Mouse (Mus musculus): ENCODE results near the gene Ankib1. TPM values are rescaled to one million over a fixed set of nuclear protein-coding genes. Genes with fewer than 3 reads are reported as not detected.
A peak's percentile ranks its signal among the peaks of the same experiment; 100 is the strongest.
"Not testable (repeated sequence)": the region's sequence is repeated elsewhere in the genome, so short reads cannot be mapped to it uniquely, and the experiment has no call there.

Gene Ankib1
- polyA plus RNA-seq, 1 experiment, result 9.5 TPM

DNA sequence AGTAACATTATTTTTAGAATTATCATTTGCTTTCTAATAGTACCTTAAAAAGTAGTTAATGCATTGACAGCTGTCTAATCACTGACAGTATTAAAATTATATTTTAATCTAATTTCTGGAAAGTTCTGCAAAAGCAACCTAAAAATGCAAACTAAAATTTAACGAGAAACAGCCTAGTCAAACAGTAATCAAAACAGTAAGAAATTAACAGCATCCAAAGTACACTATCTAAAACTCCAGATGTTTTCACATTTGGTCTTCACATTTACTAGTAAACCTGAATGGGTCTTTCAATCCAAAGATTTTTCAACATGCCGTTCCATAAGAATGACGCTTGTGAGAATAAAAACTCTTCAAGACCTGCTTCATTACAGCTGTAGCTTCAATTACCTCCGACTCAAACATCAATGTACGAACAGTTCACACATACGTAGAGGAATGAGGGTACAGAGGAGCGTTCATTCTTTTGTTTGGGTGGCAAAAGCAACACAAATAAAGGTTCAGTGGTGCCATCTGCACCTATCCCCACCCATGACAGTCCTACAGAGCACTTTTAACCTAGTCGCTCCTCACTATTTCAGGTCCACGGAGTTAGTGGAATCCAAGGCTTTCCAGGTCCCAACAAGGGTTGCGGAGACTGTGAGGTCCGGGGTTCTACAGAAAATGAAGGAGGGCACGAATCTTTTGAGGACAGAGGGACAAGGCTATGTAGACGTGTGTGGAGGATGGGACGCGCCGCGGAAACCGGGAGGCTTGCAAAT is 873 bp downstream of the Ankib1 start:
- H3K27me3 ChIP-seq (ENCODE audit: control insufficient read depth, insufficient read depth, insufficient read length), result no peaks in the 10 kb centered on the region
- peaks cover 71% of the 10 kb centered on the region for H3K79me3 ChIP-seq (ENCODE audit: low read depth)
- H3K4me3 ChIP-seq (ENCODE audit: insufficient read depth, poor library complexity, severe bottlenecking), result peak overlapping the region; percentile 86
- H3ac ChIP-seq (ENCODE audit: control insufficient read depth, insufficient read length, low read depth), result peak overlapping the region; percentile 75
- H3K79me2 ChIP-seq (ENCODE audit: control insufficient read depth, insufficient read depth), result peaks cover 98% of the 10 kb centered on the region
- peaks cover 7% of the 10 kb centered on the region for H3K36me3 ChIP-seq (ENCODE audit: control insufficient read depth, insufficient read depth)
- no peak for TF ChIP-seq MYOD1 (IDR thresholded peaks at IDR 0.05; ENCODE audit: control insufficient read depth, insufficient read length, low read depth)
- TF ChIP-seq MAX (IDR thresholded peaks at IDR 0.05), result no peak
- TF ChIP-seq USF1 (IDR thresholded peaks at IDR 0.05; ENCODE audit: low read depth), result no peak
- no peak for TF ChIP-seq FOSL1 (IDR thresholded peaks at IDR 0.05; ENCODE audit: insufficient read depth, low read length, poor library complexity, severe bottlenecking)
- TF ChIP-seq CTCF (IDR thresholded peaks at IDR 0.05; ENCODE audit: control insufficient read depth, insufficient read depth, insufficient read length), result no peak
- TF ChIP-seq CEBPB (IDR thresholded peaks at IDR 0.05; ENCODE audit: low read depth), result no peak
- TF ChIP-seq MYOG (IDR thresholded peaks at IDR 0.05; ENCODE audit: control insufficient read depth, extremely low read depth, insufficient read length), result no peak

DNA sequence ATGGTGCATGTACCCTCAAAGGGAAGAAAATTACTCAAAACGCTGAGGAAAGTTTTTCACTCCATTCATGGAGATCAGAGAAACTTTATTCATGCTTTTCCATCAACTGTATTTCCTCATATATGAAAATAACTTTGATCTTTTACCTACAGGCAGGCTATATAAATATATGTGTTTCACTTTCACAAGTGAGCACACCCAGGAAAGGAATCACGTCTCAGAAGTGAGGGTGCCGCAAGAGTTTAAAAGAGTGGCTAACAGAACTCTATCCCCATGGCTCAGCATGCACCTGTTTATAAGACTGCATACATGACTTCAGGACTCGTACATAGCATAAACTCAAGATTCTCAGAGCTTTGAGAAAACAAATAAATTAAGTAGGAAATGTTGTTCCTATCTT is 1.8 kb downstream of the Ankib1 start:
- Histone ChIP-seq H3K79me2 (ENCODE audit: control insufficient read depth, insufficient read depth) (peaks cover 98% of the 10 kb centered on the region), H3K36me3 (ENCODE audit: control insufficient read depth, insufficient read depth) (no peaks in the 10 kb centered on the region), H3ac (ENCODE audit: control insufficient read depth, insufficient read length, low read depth) (no peak overlapping the region), H3K79me3 (ENCODE audit: low read depth) (peaks cover 64% of the 10 kb centered on the region), H3K4me3 (ENCODE audit: insufficient read depth, poor library complexity, severe bottlenecking) (no peak overlapping the region), H3K27me3 (ENCODE audit: control insufficient read depth, insufficient read depth, insufficient read length) (no peaks in the 10 kb centered on the region)
- TF ChIP-seq CEBPB (IDR thresholded peaks at IDR 0.05; ENCODE audit: low read depth) (no peak), CTCF (IDR thresholded peaks at IDR 0.05; ENCODE audit: control insufficient read depth, insufficient read depth, insufficient read length) (no peak), MYOD1 (IDR thresholded peaks at IDR 0.05; ENCODE audit: control insufficient read depth, insufficient read length, low read depth) (no peak), MYOG (IDR thresholded peaks at IDR 0.05; ENCODE audit: control insufficient read depth, extremely low read depth, insufficient read length) (no peak), MAX (IDR thresholded peaks at IDR 0.05) (no peak), USF1 (IDR thresholded peaks at IDR 0.05; ENCODE audit: low read depth) (no peak), FOSL1 (IDR thresholded peaks at IDR 0.05; ENCODE audit: insufficient read depth, low read length, poor library complexity, severe bottlenecking) (no peak)

DNA sequence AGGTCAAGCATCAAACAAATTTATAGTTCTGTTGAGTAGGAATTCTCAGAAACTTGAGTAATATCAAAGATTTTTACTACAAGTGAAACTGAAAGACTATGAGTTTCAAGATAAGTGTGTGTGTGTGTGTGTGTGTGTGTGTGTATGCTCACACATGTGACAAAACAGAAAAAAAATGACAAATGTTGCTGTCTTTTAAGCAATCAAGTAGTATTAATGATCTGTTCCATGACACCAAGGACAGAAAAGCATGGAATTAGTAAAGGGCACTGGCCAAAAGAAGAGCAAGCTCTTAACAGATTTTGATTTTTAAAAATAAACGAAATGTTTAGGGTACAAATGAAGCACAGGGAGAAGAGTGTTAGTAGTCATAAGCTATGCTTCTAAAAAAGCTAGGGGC is 2.7 kb downstream of the Ankib1 start:
- no peaks in the 10 kb centered on the region for H3K27me3 ChIP-seq (ENCODE audit: control insufficient read depth, insufficient read depth, insufficient read length)
- H3K79me3 ChIP-seq (ENCODE audit: low read depth), result peaks cover 63% of the 10 kb centered on the region
- no peak overlapping the region for H3K4me3 ChIP-seq (ENCODE audit: insufficient read depth, poor library complexity, severe bottlenecking)
- H3ac ChIP-seq (ENCODE audit: control insufficient read depth, insufficient read length, low read depth), result no peak overlapping the region
- H3K36me3 ChIP-seq (ENCODE audit: control insufficient read depth, insufficient read depth), result no peaks in the 10 kb centered on the region
- no peak for TF ChIP-seq MYOG (IDR thresholded peaks at IDR 0.05; ENCODE audit: control insufficient read depth, extremely low read depth, insufficient read length)
- no peak for TF ChIP-seq USF1 (IDR thresholded peaks at IDR 0.05; ENCODE audit: low read depth)
- no peak for TF ChIP-seq CEBPB (IDR thresholded peaks at IDR 0.05; ENCODE audit: low read depth)
- TF ChIP-seq MYOD1 (IDR thresholded peaks at IDR 0.05; ENCODE audit: control insufficient read depth, insufficient read length, low read depth), result no peak
- no peak for TF ChIP-seq FOSL1 (IDR thresholded peaks at IDR 0.05; ENCODE audit: insufficient read depth, low read length, poor library complexity, severe bottlenecking)
- TF ChIP-seq CTCF (IDR thresholded peaks at IDR 0.05; ENCODE audit: control insufficient read depth, insufficient read depth, insufficient read length), result no peak
- H3K79me2 ChIP-seq (ENCODE audit: control insufficient read depth, insufficient read depth), result peaks cover 98% of the 10 kb centered on the region

DNA sequence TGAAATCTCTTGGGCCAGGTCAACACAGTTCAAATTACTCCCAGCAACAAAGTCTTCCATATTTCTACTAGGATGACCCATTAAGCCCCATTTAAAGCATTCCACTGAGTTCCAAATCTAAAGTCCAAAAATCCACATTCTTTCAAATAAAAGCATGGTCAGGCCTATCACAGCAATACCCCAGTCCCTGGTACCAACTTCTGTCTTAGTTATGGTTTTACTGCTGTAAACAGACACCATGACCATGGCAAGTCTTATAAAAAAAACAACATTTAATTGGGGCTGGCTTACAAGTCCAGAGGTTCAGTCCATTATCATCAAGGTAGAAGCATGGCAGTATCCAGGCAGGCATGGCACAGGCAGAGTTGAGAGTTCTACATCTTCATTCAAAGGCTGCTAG is 4.1 kb downstream of the Ankib1 start:
- H3K36me3 ChIP-seq (ENCODE audit: control insufficient read depth, insufficient read depth); H3K27me3 ChIP-seq (ENCODE audit: control insufficient read depth, insufficient read depth, insufficient read length); H3ac ChIP-seq (ENCODE audit: control insufficient read depth, insufficient read length, low read depth); H3K4me3 ChIP-seq (ENCODE audit: insufficient read depth, poor library complexity, severe bottlenecking): not testable (repeated sequence)
- Histone ChIP-seq H3K79me2 (ENCODE audit: control insufficient read depth, insufficient read depth) (peaks cover 98% of the 10 kb centered on the region), H3K79me3 (ENCODE audit: low read depth) (peaks cover 61% of the 10 kb centered on the region)

DNA sequence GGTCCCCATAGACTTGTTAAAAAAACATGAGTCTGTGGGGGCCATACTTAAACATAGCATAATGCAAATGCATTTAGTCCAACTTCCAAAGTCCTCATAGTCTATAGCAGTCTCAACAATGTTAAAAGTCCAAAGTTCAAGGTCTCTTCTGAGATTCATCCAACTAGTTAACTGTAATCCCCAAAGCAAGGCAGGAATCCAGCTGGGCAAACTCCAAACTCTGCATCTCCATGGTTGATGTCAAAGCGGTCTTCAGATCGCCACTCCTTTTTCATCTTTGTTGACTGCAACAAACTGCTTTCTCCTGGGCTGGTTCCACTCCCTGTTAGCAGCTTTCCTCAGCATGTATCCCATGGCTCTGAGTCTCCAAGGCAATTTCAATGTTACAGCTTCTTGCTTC is 5.6 kb downstream of the Ankib1 start:
- H3K4me3 ChIP-seq (ENCODE audit: insufficient read depth, poor library complexity, severe bottlenecking); H3ac ChIP-seq (ENCODE audit: control insufficient read depth, insufficient read length, low read depth); H3K27me3 ChIP-seq (ENCODE audit: control insufficient read depth, insufficient read depth, insufficient read length); H3K36me3 ChIP-seq (ENCODE audit: control insufficient read depth, insufficient read depth): not testable (repeated sequence)
- peaks cover 61% of the 10 kb centered on the region for H3K79me3 ChIP-seq (ENCODE audit: low read depth)
- peaks cover 100% of the 10 kb centered on the region for H3K79me2 ChIP-seq (ENCODE audit: control insufficient read depth, insufficient read depth)

DNA sequence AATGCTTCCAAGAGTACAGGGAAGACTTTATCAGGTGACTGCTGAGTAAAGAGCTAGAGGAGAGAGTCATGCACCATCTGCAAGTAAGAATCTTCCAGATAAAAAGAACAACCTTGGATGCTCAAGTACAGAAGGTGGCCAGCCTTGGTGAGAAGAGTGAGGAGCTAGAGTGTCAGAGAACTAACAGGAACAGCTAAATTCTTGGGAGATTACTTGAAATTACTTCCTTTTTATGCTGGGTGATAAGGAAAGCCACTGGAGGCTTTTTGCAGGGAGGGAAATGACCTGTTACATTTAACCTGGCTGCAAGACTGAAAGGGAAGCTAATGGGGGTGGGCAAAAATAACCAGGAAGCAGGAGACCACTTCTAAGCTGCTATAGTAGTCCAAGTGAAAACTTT is 11.7 kb downstream of the Ankib1 start:
- Histone ChIP-seq H3K27me3 (ENCODE audit: control insufficient read depth, insufficient read depth, insufficient read length) (no peaks in the 10 kb centered on the region), H3K79me2 (ENCODE audit: control insufficient read depth, insufficient read depth) (peaks cover 98% of the 10 kb centered on the region), H3K79me3 (ENCODE audit: low read depth) (peaks cover 51% of the 10 kb centered on the region), H3K36me3 (ENCODE audit: control insufficient read depth, insufficient read depth) (no peaks in the 10 kb centered on the region), H3ac (ENCODE audit: control insufficient read depth, insufficient read length, low read depth) (no peak overlapping the region), H3K4me3 (ENCODE audit: insufficient read depth, poor library complexity, severe bottlenecking) (no peak overlapping the region)
- TF ChIP-seq MYOG (IDR thresholded peaks at IDR 0.05; ENCODE audit: control insufficient read depth, extremely low read depth, insufficient read length) (no peak), CTCF (IDR thresholded peaks at IDR 0.05; ENCODE audit: control insufficient read depth, insufficient read depth, insufficient read length) (no peak), MAX (IDR thresholded peaks at IDR 0.05) (no peak), CEBPB (IDR thresholded peaks at IDR 0.05; ENCODE audit: low read depth) (no peak), MYOD1 (IDR thresholded peaks at IDR 0.05; ENCODE audit: control insufficient read depth, insufficient read length, low read depth) (no peak), FOSL1 (IDR thresholded peaks at IDR 0.05; ENCODE audit: insufficient read depth, low read length, poor library complexity, severe bottlenecking) (no peak), USF1 (IDR thresholded peaks at IDR 0.05; ENCODE audit: low read depth) (no peak)
